Mouse (Mus musculus): ENCODE data around the gene Csnka2ip. TPM values are rescaled to one million over a fixed set of nuclear protein-coding genes. Genes with fewer than 3 reads are reported as not detected.

Gene Csnka2ip
- polyA plus RNA-seq, 1 experiment from 2014 or later, result not detected

- no peak for ATAC-seq (ENCODE audit: insufficient read depth, low FRiP score, low read depth)
- no peak overlapping the region for H3K4me2 ChIP-seq
- no peaks in the 10 kb centered on the region for H3K4me1 ChIP-seq
- no peaks in the 10 kb centered on the region for H3K27me3 ChIP-seq (replicated peaks)
- H3K4me3 ChIP-seq (replicated peaks), result no peak overlapping the region
- no peaks in the 10 kb centered on the region for H3K9me3 ChIP-seq
- H3K36me3 ChIP-seq, result no peaks in the 10 kb centered on the region
- WGBS, result 88% methylated on average over 8 of the region's 8 CpGs
- no peak overlapping the region for H3K9ac ChIP-seq
- H3K27ac ChIP-seq, result no peak overlapping the region
Measured at GRCm38 (mm10) chr16:64569496-64569895, 32.7 kb downstream of the Csnka2ip start.

- ATAC-seq (ENCODE audit: insufficient read depth, low FRiP score, low read depth), result no peak
- Histone ChIP-seq H3K36me3 (no peaks in the 10 kb centered on the region), H3K4me1 (no peaks in the 10 kb centered on the region), H3K27me3 (replicated peaks) (no peaks in the 10 kb centered on the region), H3K9ac (no peak overlapping the region), H3K27ac (no peak overlapping the region), H3K4me3 (replicated peaks) (no peak overlapping the region), H3K4me2 (no peak overlapping the region), H3K9me3 (no peaks in the 10 kb centered on the region)
- 31% methylated on average over 1 of the region's 1 CpGs for whole genome bisulfite sequencing
Measured at GRCm38 (mm10) chr16:64563081-64563480, 39.1 kb downstream of the Csnka2ip start.

- ATAC-seq (ENCODE audit: insufficient read depth, low FRiP score, low read depth), result no peak
- Histone ChIP-seq H3K9me3 (no peaks in the 10 kb centered on the region), H3K36me3 (no peaks in the 10 kb centered on the region), H3K4me2 (no peak overlapping the region), H3K27ac (no peak overlapping the region), H3K4me3 (replicated peaks) (no peak overlapping the region), H3K9ac (no peak overlapping the region), H3K4me1 (no peaks in the 10 kb centered on the region), H3K27me3 (replicated peaks) (no peaks in the 10 kb centered on the region)
- whole genome bisulfite sequencing, result 77% methylated on average over 2 of the region's 2 CpGs
Measured at GRCm38 (mm10) chr16:64558518-64558917, 43.7 kb downstream of the Csnka2ip start.

GRCm38 (mm10) chr16:64526883-64527282, 75.3 kb downstream of the Csnka2ip start:
- 88% methylated on average over 2 of the region's 2 CpGs for WGBS
- H3K9ac ChIP-seq, result no peak overlapping the region
- no peak for ATAC-seq (ENCODE audit: insufficient read depth, low FRiP score, low read depth)

GRCm38 (mm10) chr16:64524051-64524645, 78.1 kb downstream of the Csnka2ip start:
- Histone ChIP-seq H3K4me2 (no peak overlapping the region), H3K36me3 (no peaks in the 10 kb centered on the region), H3K9me3 (no peaks in the 10 kb centered on the region), H3K27ac (no peak overlapping the region), H3K4me3 (replicated peaks) (no peak overlapping the region), H3K9ac (no peak overlapping the region), H3K4me1 (no peaks in the 10 kb centered on the region), H3K27me3 (replicated peaks) (no peaks in the 10 kb centered on the region)
- no peak for ATAC-seq (ENCODE audit: insufficient read depth, low FRiP score, low read depth)
- 68% methylated on average over 5 of the region's 5 CpGs for WGBS

More at GRCm38 (mm10) chr16:64526883-64527282, 75.3 kb downstream of the Csnka2ip start:
- H3K4me3 ChIP-seq (replicated peaks), result no peak overlapping the region
- no peaks in the 10 kb centered on the region for H3K27me3 ChIP-seq (replicated peaks)
- H3K4me1 ChIP-seq, result no peaks in the 10 kb centered on the region
- H3K9me3 ChIP-seq, result no peaks in the 10 kb centered on the region
- H3K4me2 ChIP-seq, result no peak overlapping the region
- no peaks in the 10 kb centered on the region for H3K36me3 ChIP-seq
- no peak overlapping the region for H3K27ac ChIP-seq

GRCm38 (mm10) chr16:64513423-64513822, 88.8 kb downstream of the Csnka2ip start:
- H3K4me1 ChIP-seq, result no peaks in the 10 kb centered on the region
- 58% methylated on average over 2 of the region's 2 CpGs for WGBS

More at GRCm38 (mm10) chr16:64513423-64513822, 88.8 kb downstream of the Csnka2ip start:
- Histone ChIP-seq H3K27me3 (replicated peaks) (no peaks in the 10 kb centered on the region), H3K36me3 (no peaks in the 10 kb centered on the region), H3K4me2 (no peak overlapping the region), H3K27ac (no peak overlapping the region), H3K4me3 (replicated peaks) (no peak overlapping the region), H3K9me3 (no peaks in the 10 kb centered on the region), H3K9ac (no peak overlapping the region)
- ATAC-seq (ENCODE audit: insufficient read depth, low FRiP score, low read depth), result no peak

Other genes with a start within 250 kb of the Csnka2ip start
- 19.0 and 21.1 TPM in 2 replicates for gene 4930453N24Rik, start 168.8 kb upstream of the Csnka2ip start, polyA plus RNA-seq (2015; fragmentation: Nextera tagmentation; extraction: Ambion mirVana)
- gene Zfp654, start 249.2 kb upstream of the Csnka2ip start, polyA plus RNA-seq (2015; fragmentation: Nextera tagmentation; extraction: Ambion mirVana), result 5.8 and 6.3 TPM in 2 replicates
- 66.1 and 66.8 TPM in 2 replicates for gene Cggbp1, start 249.6 kb upstream of the Csnka2ip start, polyA plus RNA-seq (2015; fragmentation: Nextera tagmentation; extraction: Ambion mirVana)